Comparison of ENCODE assay signal across 1 mouse cellular context in genomic region chr7:38161438-38161837, GRCm38 (mm10).
TF ChIP-seq lines count a peak whose summit lies in the region.

No protein-coding gene starts in this region.

TF ChIP-seq in MEL, 35 proteins besides CTCF, POLR2A, EP300 and RAD21 (continued from another document):
- no peak for TF ChIP-seq ZMIZ1 (IDR thresholded peaks at IDR 0.05; ENCODE audit: low read depth, low read length)
